Comparison of ENCODE assay signal across 8 mouse cellular contexts in the genomic region with DNA sequence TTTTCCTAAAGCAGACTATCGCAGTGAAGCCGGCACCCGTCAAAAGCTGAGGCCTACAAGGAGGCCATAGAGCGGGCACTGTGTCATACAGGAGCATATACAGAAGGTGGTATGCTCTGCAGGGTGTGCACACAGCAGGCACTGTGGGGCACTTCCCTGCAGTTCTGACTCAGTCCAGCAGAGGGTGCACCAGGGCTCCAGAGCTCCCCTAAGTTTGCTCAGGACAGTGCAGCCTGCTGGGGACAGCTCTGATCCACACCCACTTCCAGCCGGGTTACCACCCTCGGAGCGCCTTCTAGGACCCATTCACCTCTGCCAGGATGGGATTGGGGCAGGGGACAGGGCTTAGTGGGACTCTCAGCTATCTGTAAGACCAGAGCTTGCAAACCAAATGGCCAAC. TPM values are rescaled to one million over a fixed set of nuclear protein-coding genes. Genes with fewer than 3 reads are reported as not detected.
DNase-seq lines count a peak whose midpoint lies in the region; ATAC-seq and TF ChIP-seq lines count a peak whose summit lies in the region.

No protein-coding gene starts in this region.

- TF ChIP-seq POLR2A in brain, embryonic 14.5 days (IDR thresholded peaks at IDR 0.05; ENCODE audit: borderline replicate concordance, extremely low read depth, insufficient read depth, insufficient read length, poor library complexity, severe bottlenecking) = no peak

- no peak overlapping the region for H3K27ac ChIP-seq in heart, embryonic 14.5 days (replicated peaks in 1 of 2; ENCODE audit: control insufficient read depth in 1 of 2, insufficient read depth in 1 of 2, low read depth in 2 of 2, low read length in 2 of 2)
- H3K27ac ChIP-seq in kidney, postnatal 0 days = no peak overlapping the region
- H3K27ac ChIP-seq in liver, embryonic 15.5 days (replicated peaks) = no peak overlapping the region
- H3K27ac ChIP-seq in neural tube, embryonic 12.5 days = no peak overlapping the region
- no peak overlapping the region for H3K27ac ChIP-seq in stomach, postnatal 0 days (replicated peaks)

- H3K9me3 ChIP-seq in heart, embryonic 14.5 days (ENCODE audit: control insufficient read depth, low read length) = no peaks in the 10 kb centered on the region
- no peaks in the 10 kb centered on the region for H3K9me3 ChIP-seq in kidney, postnatal 0 days (replicated peaks; ENCODE audit: low read length)
- no peaks in the 10 kb centered on the region for H3K9me3 ChIP-seq in liver, embryonic 15.5 days (replicated peaks)
- H3K9me3 ChIP-seq in neural tube, embryonic 12.5 days = no peaks in the 10 kb centered on the region
- H3K9me3 ChIP-seq in stomach, postnatal 0 days (ENCODE audit: control insufficient read depth, low read length) = no peaks in the 10 kb centered on the region

- no peak for TF ChIP-seq EP300 in stomach, postnatal 0 days (optimal IDR thresholded peaks at IDR 0.05)

- peaks cover 84% of the 10 kb centered on the region for H3K27me3 ChIP-seq in heart, embryonic 14.5 days (ENCODE audit: control insufficient read depth, insufficient read depth, low read length)
- H3K27me3 ChIP-seq in kidney, postnatal 0 days (ENCODE audit: insufficient read depth, low read length) = peaks cover 27% of the 10 kb centered on the region
- H3K27me3 ChIP-seq in liver, embryonic 15.5 days = peaks cover 97% of the 10 kb centered on the region
- H3K27me3 ChIP-seq in neural tube, embryonic 12.5 days (replicated peaks) = peaks cover 93% of the 10 kb centered on the region
- no peaks in the 10 kb centered on the region; the same call in 1 of the 2 replicates for H3K27me3 ChIP-seq in stomach, postnatal 0 days (ENCODE audit: control insufficient read depth, insufficient read depth, low read length)

- H3K4me1 ChIP-seq in heart, embryonic 14.5 days (ENCODE audit: control insufficient read depth in 2 of 2, insufficient read depth in 2 of 2, low read length in 2 of 2) = peaks cover 12 to 24% of the 10 kb centered on the region in 2 experiments; a peak in 3 of 4 replicates
- peaks cover 8% of the 10 kb centered on the region; the same call in 1 of the 2 replicates for H3K4me1 ChIP-seq in kidney, postnatal 0 days (replicated peaks; ENCODE audit: insufficient read depth, low read length)
- peaks cover 49% of the 10 kb centered on the region for H3K4me1 ChIP-seq in liver, embryonic 15.5 days (replicated peaks)
- peaks cover 15% of the 10 kb centered on the region for H3K4me1 ChIP-seq in neural tube, embryonic 12.5 days
- peaks cover 3% of the 10 kb centered on the region; the same call in 1 of the 2 replicates for H3K4me1 ChIP-seq in stomach, postnatal 0 days (replicated peaks; ENCODE audit: control insufficient read depth, insufficient read depth)

- H3K4me2 ChIP-seq in heart, embryonic 14.5 days (ENCODE audit: low read length) = no peak overlapping the region
- H3K4me2 ChIP-seq in kidney, postnatal 0 days (ENCODE audit: low read length) = no peak overlapping the region; the same call in 1 of the 2 replicates
- H3K4me2 ChIP-seq in liver, embryonic 15.5 days = no peak overlapping the region
- no peak overlapping the region for H3K4me2 ChIP-seq in neural tube, embryonic 12.5 days (replicated peaks)
- no peak overlapping the region for H3K4me2 ChIP-seq in stomach, postnatal 0 days (replicated peaks; ENCODE audit: low read depth)

- ATAC-seq in CD4-positive, CD25-positive, alpha-beta regulatory T cell, adult 4 months = peak; percentile 78
- ATAC-seq in erythroid progenitor cell, adult 5-6 weeks (replicated peaks; ENCODE audit: low FRiP score, poor library complexity, severe bottlenecking) = peak; percentile 78
- peak; percentile 63 for ATAC-seq in heart, embryonic 14.5 days (ENCODE audit: insufficient number of reproducible peaks, insufficient read depth, low FRiP score, low read depth)
- peak; percentile 78 for ATAC-seq in kidney, postnatal 0 days (replicated peaks; ENCODE audit: low FRiP score, low read depth)
- peak; percentile 65 for ATAC-seq in liver, embryonic 15.5 days (ENCODE audit: insufficient read depth)
- peak; percentile 81 for ATAC-seq in neural tube, embryonic 12.5 days (ENCODE audit: low FRiP score, low read depth)
- peak; percentile 83 for ATAC-seq in stomach, postnatal 0 days (ENCODE audit: low FRiP score, low TSS enrichment)

- no peak overlapping the region for H3K9ac ChIP-seq in heart, embryonic 14.5 days (ENCODE audit: low read length)
- H3K9ac ChIP-seq in kidney, postnatal 0 days (ENCODE audit: low read depth, low read length) = no peak overlapping the region
- no peak overlapping the region for H3K9ac ChIP-seq in liver, embryonic 15.5 days
- H3K9ac ChIP-seq in neural tube, embryonic 12.5 days = no peak overlapping the region
- no peak overlapping the region for H3K9ac ChIP-seq in stomach, postnatal 0 days (ENCODE audit: low read length)

- 4% methylated on average over 7 of the region's 7 CpGs for WGBS in heart, embryonic 14.5 days
- WGBS in kidney, postnatal 0 days = 4% methylated on average over 7 of the region's 7 CpGs
- WGBS in liver, embryonic 15.5 days (ENCODE audit: insufficient replicate concordance) = 3% methylated on average over 7 of the region's 7 CpGs
- WGBS in neural tube, embryonic 12.5 days = 3% methylated on average over 7 of the region's 7 CpGs
- WGBS in stomach, postnatal 0 days = 2% methylated on average over 7 of the region's 7 CpGs

- no peaks in the 10 kb centered on the region for H3K36me3 ChIP-seq in heart, embryonic 14.5 days (ENCODE audit: control insufficient read depth, insufficient read depth, low read length)
- H3K36me3 ChIP-seq in kidney, postnatal 0 days (ENCODE audit: insufficient read depth, low read length) = no peaks in the 10 kb centered on the region
- H3K36me3 ChIP-seq in liver, embryonic 15.5 days (replicated peaks) = no peaks in the 10 kb centered on the region
- H3K36me3 ChIP-seq in neural tube, embryonic 12.5 days = no peaks in the 10 kb centered on the region
- H3K36me3 ChIP-seq in stomach, postnatal 0 days (ENCODE audit: control insufficient read depth, insufficient read depth, low read length) = no peaks in the 10 kb centered on the region

- no peak overlapping the region for H3K4me3 ChIP-seq in heart, embryonic 14.5 days (ENCODE audit: control insufficient read depth in 1 of 2, insufficient read depth in 1 of 2, low read depth in 1 of 2, low read length in 2 of 2)
- H3K4me3 ChIP-seq in kidney, postnatal 0 days (replicated peaks; ENCODE audit: low read depth, low read length) = no peak overlapping the region
- H3K4me3 ChIP-seq in liver, embryonic 15.5 days (replicated peaks) = no peak overlapping the region
- H3K4me3 ChIP-seq in neural tube, embryonic 12.5 days = no peak overlapping the region
- H3K4me3 ChIP-seq in stomach, postnatal 0 days (ENCODE audit: low read depth, low read length) = no peak overlapping the region

- DNase-seq in brain, embryonic 14.5 days (ENCODE audit: low read depth) = peak; percentile 76
- DNase-seq in kidney, postnatal 0 days (ENCODE audit: low spot score) = peak; percentile 88
- DNase-seq in stomach, postnatal 0 days (ENCODE audit: low spot score) = peak; percentile 92

- TF ChIP-seq CTCF in brain, embryonic 14.5 days (IDR thresholded peaks at IDR 0.05; ENCODE audit: borderline replicate concordance, extremely low read depth, insufficient read depth, insufficient read length) = peak; percentile 97
- peak; percentile 94 for TF ChIP-seq CTCF in kidney, postnatal 0 days (IDR thresholded peaks at IDR 0.05; ENCODE audit: low read depth)
- TF ChIP-seq CTCF in stomach, postnatal 0 days (IDR thresholded peaks at IDR 0.05; ENCODE audit: low read depth) = peak; percentile 99

RNA-seq across cellular contexts. Expression of gene Adamtsl5, which starts 2.1 kb away (rescaled TPM):
- polyA plus RNA-seq in CD4-positive, CD25-positive, alpha-beta regulatory T cell, adult 4 months (2017; shearing (Covaris generic)) = not detected
- polyA plus RNA-seq in brain, embryonic 14.5 days (2012; rRNA removed) = 1.4 and 1.5 TPM in 2 replicates
- 0.84 TPM in 1 of 2 replicates, not detected in the other for total RNA-seq in erythroid progenitor cell, adult 5-6 weeks (2015; ENCODE audit: low replicate concordance)
- total RNA-seq in erythroid progenitor cell, adult 5-6 weeks (2017; ENCODE audit: low replicate concordance) = 0.13 and 30.2 TPM in 2 replicates
- polyA plus RNA-seq in heart, embryonic 14.5 days (2014; fragmentation: Nextera tagmentation; extraction: Ambion mirVana) = 6.8 and 7.8 TPM in 2 replicates
- polyA plus RNA-seq in kidney, postnatal 0 days (2015; fragmentation: Nextera tagmentation; extraction: Ambion mirVana) = 3.0 and 3.2 TPM in 2 replicates
- 2.2 and 2.3 TPM in 2 replicates for polyA plus RNA-seq in liver, embryonic 15.5 days (2015; fragmentation: Nextera tagmentation; extraction: Ambion mirVana)
- 0.50 and 1.1 TPM in 2 replicates for polyA plus RNA-seq in neural tube, embryonic 12.5 days (2016; fragmentation: Nextera tagmentation; extraction: Ambion mirVana)
- polyA plus RNA-seq in stomach, postnatal 0 days (2015; fragmentation: Nextera tagmentation; extraction: Ambion mirVana) = 12.2 and 12.8 TPM in 2 replicates

RNA-seq across cellular contexts. Expression of gene Plk5, which starts 6.0 kb away (rescaled TPM):
- not detected for polyA plus RNA-seq in CD4-positive, CD25-positive, alpha-beta regulatory T cell, adult 4 months (2017; shearing (Covaris generic))
- polyA plus RNA-seq in brain, embryonic 14.5 days (2012; rRNA removed) = 3.9 and 4.7 TPM in 2 replicates
- total RNA-seq in erythroid progenitor cell, adult 5-6 weeks (2015; ENCODE audit: low replicate concordance) = not detected in 2 replicates
- not detected in 2 replicates for total RNA-seq in erythroid progenitor cell, adult 5-6 weeks (2017; ENCODE audit: low replicate concordance)
- polyA plus RNA-seq in heart, embryonic 14.5 days (2014; fragmentation: Nextera tagmentation; extraction: Ambion mirVana) = not detected in 2 replicates
- polyA plus RNA-seq in kidney, postnatal 0 days (2015; fragmentation: Nextera tagmentation; extraction: Ambion mirVana) = 0.51 and 1.0 TPM in 2 replicates
- polyA plus RNA-seq in liver, embryonic 15.5 days (2015; fragmentation: Nextera tagmentation; extraction: Ambion mirVana) = 0.03 and 0.06 TPM in 2 replicates
- polyA plus RNA-seq in neural tube, embryonic 12.5 days (2016; fragmentation: Nextera tagmentation; extraction: Ambion mirVana) = 0.29 and 0.49 TPM in 2 replicates
- 0.07 TPM in 2 replicates for polyA plus RNA-seq in stomach, postnatal 0 days (2015; fragmentation: Nextera tagmentation; extraction: Ambion mirVana)

RNA-seq across cellular contexts. Expression of gene Reep6, which starts 20.5 kb away (rescaled TPM):
- polyA plus RNA-seq in CD4-positive, CD25-positive, alpha-beta regulatory T cell, adult 4 months (2017; shearing (Covaris generic)) = under 1 TPM in 1 of 2 experiments, not detected in 1; 0.51 TPM
- 1.7 and 4.6 TPM in 2 replicates for polyA plus RNA-seq in brain, embryonic 14.5 days (2012; rRNA removed)
- 17.2 and 22.3 TPM in 2 replicates for total RNA-seq in erythroid progenitor cell, adult 5-6 weeks (2015; ENCODE audit: low replicate concordance)
- total RNA-seq in erythroid progenitor cell, adult 5-6 weeks (2017; ENCODE audit: low replicate concordance) = 16.8 and 18.2 TPM in 2 replicates
- polyA plus RNA-seq in heart, embryonic 14.5 days (2014; fragmentation: Nextera tagmentation; extraction: Ambion mirVana) = 1.4 and 1.6 TPM in 2 replicates
- 11.7 and 12.1 TPM in 2 replicates for polyA plus RNA-seq in kidney, postnatal 0 days (2015; fragmentation: Nextera tagmentation; extraction: Ambion mirVana)
- 75.6 and 92.4 TPM in 2 replicates for polyA plus RNA-seq in liver, embryonic 15.5 days (2015; fragmentation: Nextera tagmentation; extraction: Ambion mirVana)
- 3.4 and 3.6 TPM in 2 replicates for polyA plus RNA-seq in neural tube, embryonic 12.5 days (2016; fragmentation: Nextera tagmentation; extraction: Ambion mirVana)
- polyA plus RNA-seq in stomach, postnatal 0 days (2015; fragmentation: Nextera tagmentation; extraction: Ambion mirVana) = 13.5 and 17.6 TPM in 2 replicates

RNA-seq across cellular contexts. Expression of gene Pcsk4, which starts 21.0 kb away (rescaled TPM):
- 10 to 100 TPM; 11.9 to 12.3 TPM for polyA plus RNA-seq in CD4-positive, CD25-positive, alpha-beta regulatory T cell, adult 4 months (2017; shearing (Covaris generic))
- polyA plus RNA-seq in brain, embryonic 14.5 days (2012; rRNA removed) = 4.5 and 6.0 TPM in 2 replicates
- not detected in 2 replicates for total RNA-seq in erythroid progenitor cell, adult 5-6 weeks (2015; ENCODE audit: low replicate concordance)
- total RNA-seq in erythroid progenitor cell, adult 5-6 weeks (2017; ENCODE audit: low replicate concordance) = 1.0 TPM in 1 of 2 replicates, not detected in the other
- polyA plus RNA-seq in heart, embryonic 14.5 days (2014; fragmentation: Nextera tagmentation; extraction: Ambion mirVana) = 1.4 TPM in 2 replicates
- polyA plus RNA-seq in kidney, postnatal 0 days (2015; fragmentation: Nextera tagmentation; extraction: Ambion mirVana) = 5.4 and 5.9 TPM in 2 replicates
- 3.9 and 4.1 TPM in 2 replicates for polyA plus RNA-seq in liver, embryonic 15.5 days (2015; fragmentation: Nextera tagmentation; extraction: Ambion mirVana)
- 2.2 and 2.3 TPM in 2 replicates for polyA plus RNA-seq in neural tube, embryonic 12.5 days (2016; fragmentation: Nextera tagmentation; extraction: Ambion mirVana)
- polyA plus RNA-seq in stomach, postnatal 0 days (2015; fragmentation: Nextera tagmentation; extraction: Ambion mirVana) = 2.2 and 2.3 TPM in 2 replicates

RNA-seq across cellular contexts. Expression of gene 2310011J03Rik, which starts 30.0 kb away (rescaled TPM):
- polyA plus RNA-seq in CD4-positive, CD25-positive, alpha-beta regulatory T cell, adult 4 months (2017; shearing (Covaris generic)) = 10 to 100 TPM; 47.1 to 59.9 TPM
- 22.5 and 32.9 TPM in 2 replicates for polyA plus RNA-seq in brain, embryonic 14.5 days (2012; rRNA removed)
- total RNA-seq in erythroid progenitor cell, adult 5-6 weeks (2015; ENCODE audit: low replicate concordance) = 7.2 and 13.4 TPM in 2 replicates
- 6.1 and 10.8 TPM in 2 replicates for total RNA-seq in erythroid progenitor cell, adult 5-6 weeks (2017; ENCODE audit: low replicate concordance)
- 28.9 and 30.8 TPM in 2 replicates for polyA plus RNA-seq in heart, embryonic 14.5 days (2014; fragmentation: Nextera tagmentation; extraction: Ambion mirVana)
- polyA plus RNA-seq in kidney, postnatal 0 days (2015; fragmentation: Nextera tagmentation; extraction: Ambion mirVana) = 52.2 and 53.6 TPM in 2 replicates
- polyA plus RNA-seq in liver, embryonic 15.5 days (2015; fragmentation: Nextera tagmentation; extraction: Ambion mirVana) = 32.4 and 35.0 TPM in 2 replicates
- polyA plus RNA-seq in neural tube, embryonic 12.5 days (2016; fragmentation: Nextera tagmentation; extraction: Ambion mirVana) = 37.7 and 41.1 TPM in 2 replicates
- polyA plus RNA-seq in stomach, postnatal 0 days (2015; fragmentation: Nextera tagmentation; extraction: Ambion mirVana) = 50.3 and 51.2 TPM in 2 replicates
